Mouse (Mus musculus): ENCODE measurements around the gene Clrn3. TPM values are rescaled to one million over a fixed set of nuclear protein-coding genes. Genes with fewer than 3 reads are reported as not detected.

The Clrn3 gene
- total and polyA plus RNA-seq, 3 experiments = not detected

DNA sequence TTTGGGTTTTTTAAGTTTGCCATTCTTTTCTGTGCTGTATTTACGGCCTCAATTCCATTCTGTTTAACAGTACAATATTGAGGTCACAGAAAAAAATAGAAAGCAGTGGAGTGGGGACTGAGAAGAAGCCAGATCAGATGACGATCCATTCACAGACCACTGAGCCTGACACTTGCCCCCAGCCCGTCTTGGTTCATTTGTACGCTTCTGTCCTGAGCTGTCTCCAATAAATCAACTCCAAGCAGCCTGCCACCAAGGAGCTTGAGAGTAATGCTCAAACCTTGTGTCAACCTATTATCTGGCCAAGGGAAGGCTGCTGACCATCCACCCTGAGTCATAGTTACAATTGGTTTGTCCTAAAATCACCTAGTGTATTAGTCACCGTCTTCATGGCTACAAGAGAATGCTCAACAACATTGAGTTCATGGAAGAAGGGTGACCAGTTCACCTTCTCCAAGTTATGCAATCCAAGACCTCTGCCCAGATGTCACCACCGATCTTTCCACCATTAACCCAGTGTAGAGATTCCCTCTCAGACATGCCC, 4.0 kb downstream of the Clrn3 start:
- DNase-seq (ENCODE audit: low read depth, low spot score) = no peak
- no peak for TF ChIP-seq MXI1 (IDR thresholded peaks at IDR 0.05; ENCODE audit: low read depth, low read length)
- no peak for TF ChIP-seq ZMIZ1 (IDR thresholded peaks at IDR 0.05; ENCODE audit: low read depth, low read length)
- TF ChIP-seq EP300 (IDR thresholded peaks at IDR 0.05; ENCODE audit: low read depth in 1 of 2, low read length in 2 of 2) = no peak
- TF ChIP-seq USF2 (IDR thresholded peaks at IDR 0.05; ENCODE audit: borderline replicate concordance in 1 of 2, insufficient read depth in 1 of 2, low read depth in 1 of 2, low read length in 2 of 2) = no peak
- TF ChIP-seq E2F4 (IDR thresholded peaks at IDR 0.05; ENCODE audit: borderline replicate concordance, low read depth, low read length) = no peak
- TF ChIP-seq MEF2A (IDR thresholded peaks at IDR 0.05; ENCODE audit: extremely low read depth, insufficient replicate concordance, low read depth, low read length, poor library complexity, severe bottlenecking) = no peak
- no peak for TF ChIP-seq CHD1 (IDR thresholded peaks at IDR 0.05; ENCODE audit: low read depth, low read length)
- TF ChIP-seq ZNF384 (IDR thresholded peaks at IDR 0.05; ENCODE audit: low read depth, low read length) = no peak
- no peak for TF ChIP-seq UBTF (IDR thresholded peaks at IDR 0.05; ENCODE audit: borderline replicate concordance, insufficient read depth, low read depth, low read length)
- TF ChIP-seq HCFC1 (IDR thresholded peaks at IDR 0.05; ENCODE audit: low read depth, low read length) = no peak
- no peak for TF ChIP-seq POLR2AphosphoS2 (IDR thresholded peaks at IDR 0.05; ENCODE audit: low read length)
- H3K36me3 ChIP-seq (ENCODE audit: control insufficient read depth in 1 of 2, insufficient read depth in 2 of 2, low read length in 2 of 2) = peaks cover 0 to 5% of the 10 kb centered on the region in 2 experiments; a peak in 2 of 4 replicates
- H3K27me3 ChIP-seq (ENCODE audit: control insufficient read depth in 1 of 2, insufficient read depth in 2 of 2, low read length in 2 of 2) = no peaks in the 10 kb centered on the region
- no peak overlapping the region for H3K4me3 ChIP-seq (ENCODE audit: control insufficient read depth in 1 of 2, insufficient read depth in 1 of 2, low read depth in 2 of 2, low read length in 2 of 2)
- no peak overlapping the region for H3K9ac ChIP-seq (ENCODE audit: control insufficient read depth, low read depth, low read length, poor library complexity, severe bottlenecking)
- no peak overlapping the region for H3K27ac ChIP-seq (ENCODE audit: control insufficient read depth, low read depth, low read length)
- H3K79me2 ChIP-seq (ENCODE audit: control insufficient read depth, insufficient read depth, low read length, poor library complexity) = no peaks in the 10 kb centered on the region
- no peaks in the 10 kb centered on the region for H3K9me3 ChIP-seq (replicated peaks; ENCODE audit: insufficient read depth, low read length)
- H3K4me1 ChIP-seq (ENCODE audit: control insufficient read depth in 1 of 2, insufficient read depth in 2 of 2, low read length in 2 of 2) = peaks cover 5 to 15% of the 10 kb centered on the region in 2 experiments

GRCm38 (mm10) chr7:135523981-135524380, 4.5 kb downstream of the Clrn3 start:
- no peaks in the 10 kb centered on the region for H3K79me2 ChIP-seq (ENCODE audit: control insufficient read depth, insufficient read depth, low read length, poor library complexity)
- peaks cover 0 to 5% of the 10 kb centered on the region in 2 experiments; a peak in 2 of 4 replicates for H3K36me3 ChIP-seq (ENCODE audit: control insufficient read depth in 1 of 2, insufficient read depth in 2 of 2, low read length in 2 of 2)
- no peaks in the 10 kb centered on the region for H3K27me3 ChIP-seq (ENCODE audit: control insufficient read depth in 1 of 2, insufficient read depth in 2 of 2, low read length in 2 of 2)
- no peak overlapping the region for H3K4me3 ChIP-seq (ENCODE audit: control insufficient read depth in 1 of 2, insufficient read depth in 1 of 2, low read depth in 2 of 2, low read length in 2 of 2)
- H3K9ac ChIP-seq (ENCODE audit: control insufficient read depth, low read depth, low read length, poor library complexity, severe bottlenecking) = no peak overlapping the region
- no peak for TF ChIP-seq CHD1 (IDR thresholded peaks at IDR 0.05; ENCODE audit: low read depth, low read length)
- TF ChIP-seq USF2 (IDR thresholded peaks at IDR 0.05; ENCODE audit: borderline replicate concordance in 1 of 2, insufficient read depth in 1 of 2, low read depth in 1 of 2, low read length in 2 of 2) = no peak
- TF ChIP-seq CHD2 (IDR thresholded peaks at IDR 0.05; ENCODE audit: low read length) = no peak
- no peak for TF ChIP-seq RAD21 (IDR thresholded peaks at IDR 0.05; ENCODE audit: low read depth, low read length)
- no peak for TF ChIP-seq MXI1 (IDR thresholded peaks at IDR 0.05; ENCODE audit: low read depth, low read length)
- no peak for TF ChIP-seq UBTF (IDR thresholded peaks at IDR 0.05; ENCODE audit: borderline replicate concordance, insufficient read depth, low read depth, low read length)
- TF ChIP-seq TAL1 (IDR thresholded peaks at IDR 0.05; ENCODE audit: low read length) = no peak
- no peak for TF ChIP-seq MAFK (IDR thresholded peaks at IDR 0.05; ENCODE audit: borderline replicate concordance, low read depth, low read length)
- TF ChIP-seq KAT2A (conservative IDR thresholded peaks at IDR 0.05; ENCODE audit: low read depth, low read length) = no peak
- TF ChIP-seq ELF1 (IDR thresholded peaks at IDR 0.05; ENCODE audit: low read depth, low read length) = no peak
- no peak for TF ChIP-seq E2F4 (IDR thresholded peaks at IDR 0.05; ENCODE audit: borderline replicate concordance, low read depth, low read length)
- TF ChIP-seq RCOR1 (IDR thresholded peaks at IDR 0.05; ENCODE audit: low read depth, low read length) = no peak
- TF ChIP-seq GABPA (IDR thresholded peaks at IDR 0.05; ENCODE audit: low read depth, low read length) = no peak
- no peak for TF ChIP-seq MEF2A (IDR thresholded peaks at IDR 0.05; ENCODE audit: extremely low read depth, insufficient replicate concordance, low read depth, low read length, poor library complexity, severe bottlenecking)
- no peak for TF ChIP-seq NELFE (IDR thresholded peaks at IDR 0.05; ENCODE audit: low read depth, low read length)
- no peak for DNase-seq (ENCODE audit: low read depth, low spot score)
- no peaks in the 10 kb centered on the region for H3K9me3 ChIP-seq (replicated peaks; ENCODE audit: insufficient read depth, low read length)
- no peak overlapping the region for H3K27ac ChIP-seq (ENCODE audit: control insufficient read depth, low read depth, low read length)
- H3K4me1 ChIP-seq (ENCODE audit: control insufficient read depth in 1 of 2, insufficient read depth in 2 of 2, low read length in 2 of 2) = peaks cover 5 to 15% of the 10 kb centered on the region in 2 experiments

Data from MEL (cell line).